Mouse (Mus musculus) gastrocnemius, adult 8-10 months (tissue): Measurements from ENCODE around the gene Rps15. TPM values are rescaled to one million over a fixed set of nuclear protein-coding genes. Genes with fewer than 3 reads are reported as not detected.

ENCODE experiments used
- DNase-seq, 2 experiments: peaks; one replicate each; pipeline ENCODE4 v3.0.0; 2022; ENCODE audit warnings: low spot score in 2 of 2
- total RNA-seq, 4 experiments: library from RNA; stranded (reverse); gene quantifications; 2 replicates each; pipeline ENCODE4 v1.2.4; 2022

Gene Rps15
- total RNA-seq, 4 experiments from 2014 or later, result 626 to 776 (median 688) TPM

GRCm38 (mm10) chr10:80288657-80289056, 3.6 kb upstream of the Rps15 start:
- no peak for DNase-seq

- no peak for DNase-seq
Measured at GRCm38 (mm10) chr10:80293325-80293724, 1.1 kb downstream of the Rps15 start.

GRCm38 (mm10) chr10:80294311-80294710, 2.1 kb downstream of the Rps15 start:
- DNase-seq, result no peak

- no peak for DNase-seq
Measured at GRCm38 (mm10) chr10:80294788-80295303, 2.6 kb downstream of the Rps15 start.

- DNase-seq, result peak; percentile 53 to 69
Measured at GRCm38 (mm10) chr10:80295618-80296425, 3.6 kb downstream of the Rps15 start, which contains the start of gene Apc2. Apc2 (plus strand) TSS chr10:80295977.

- DNase-seq, result no peak
Measured at GRCm38 (mm10) chr10:80296824-80297223, 4.6 kb downstream of the Rps15 start.

GRCm38 (mm10) chr10:80297526-80298133, 5.4 kb downstream of the Rps15 start:
- no peak for DNase-seq

- DNase-seq, result no peak
Measured at GRCm38 (mm10) chr10:80298571-80299281, 6.5 kb downstream of the Rps15 start.

GRCm38 (mm10) chr10:80299301-80299700, 7.0 kb downstream of the Rps15 start:
- DNase-seq, result no peak

- no peak for DNase-seq
Measured at GRCm38 (mm10) chr10:80299824-80300223, 7.6 kb downstream of the Rps15 start.

- no peak for DNase-seq
Measured at GRCm38 (mm10) chr10:80300672-80301181, 8.5 kb downstream of the Rps15 start.

GRCm38 (mm10) chr10:80301256-80302081, 9.2 kb downstream of the Rps15 start:
- DNase-seq, result no peak

- no peak for DNase-seq
Measured at GRCm38 (mm10) chr10:80302082-80302355, 9.8 kb downstream of the Rps15 start.

GRCm38 (mm10) chr10:80302471-80302881, 10.2 kb downstream of the Rps15 start:
- peak; percentile 84 to 86 for DNase-seq

- no peak for DNase-seq
Measured at GRCm38 (mm10) chr10:80304458-80304857, 12.2 kb downstream of the Rps15 start.

- DNase-seq, result no peak
Measured at GRCm38 (mm10) chr10:80304862-80305261, 12.6 kb downstream of the Rps15 start.

GRCm38 (mm10) chr10:80311560-80311959, 19.3 kb downstream of the Rps15 start:
- no peak for DNase-seq

GRCm38 (mm10) chr10:80312586-80313504, 20.6 kb downstream of the Rps15 start:
- no peak for DNase-seq

GRCm38 (mm10) chr10:80313627-80314201, 21.5 kb downstream of the Rps15 start:
- no peak for DNase-seq
